Comparison of ENCODE assay signal across 11 mouse cellular contexts in the genomic region with DNA sequence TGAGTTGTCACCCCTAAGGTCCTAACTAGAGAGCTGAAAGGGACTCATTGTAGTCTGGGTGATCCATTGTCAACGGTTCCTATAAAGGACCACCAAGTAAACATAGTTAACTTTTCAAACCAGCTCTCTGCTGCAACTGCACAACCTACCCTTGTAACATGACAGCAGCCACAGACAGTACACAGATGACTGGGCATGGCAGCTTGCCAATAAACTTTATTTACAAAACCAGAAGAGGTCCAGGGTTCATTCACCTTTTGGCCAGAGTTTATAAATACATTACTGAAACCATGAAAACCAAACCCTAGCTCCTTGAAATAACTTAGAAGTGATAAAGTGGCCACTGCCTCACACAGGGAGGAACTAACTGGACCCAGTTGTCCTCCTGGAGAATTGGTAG.
DNase-seq lines count a peak whose midpoint lies in the region.
"Had no signal": no experiment of that assay in that cellular context is flagged by ENCODE, and none has a peak within 500 bp of the region (broad histone marks: within the 10 kb centered on the region; RNA-seq: fewer than 3 reads in every experiment).

No protein-coding gene starts in this region.

- intact Hi-C loops in heart, postnatal 10 days (cut with DNase I) = no loop called here
- intact Hi-C loops in left cerebral cortex, postnatal 14 days (cut with DNase I) = no loop called here

- peak; percentile 14 to 15 for DNase-seq in heart, postnatal 10 days
- no peak for DNase-seq in heart, adult 8-10 months (ENCODE audit: low spot score)
- DNase-seq in 3134 (ENCODE audit: extremely low read depth, insufficient read length, low spot score) (peak; percentile 41), 416B (ENCODE audit: low read depth) (peak; percentile 61)
- peak; percentile 28 to 39 for DNase-seq in kidney, adult 8-10 months
- no peak for DNase-seq in left cerebral cortex, postnatal 14 days (ENCODE audit: low spot score in 2 of 2)
- no peak for DNase-seq in layer of hippocampus, postnatal 14 days (ENCODE audit: low spot score in 2 of 2)
- DNase-seq: cerebellum, adult 11 months; embryo, embryonic 11 days; gastrocnemius, adult 2 months; thymus, postnatal 25 days had no signal

Comparison
In these comparisons a context has a peak if more than half of its experiments do, and no peak if none do; other contexts are left out.
1. DNase-seq: peak in heart, postnatal 10 days (2 of 2), 3134 (single experiment), 416B (single experiment) and kidney, adult 8-10 months (2 of 2); none in heart, adult 8-10 months (single experiment), left cerebral cortex, postnatal 14 days (0 of 2) and layer of hippocampus, postnatal 14 days (0 of 2).